Mouse (Mus musculus) limb, embryonic 15.5 days (tissue): ENCODE data around the gene Ranbp2. TPM values are rescaled to one million over a fixed set of nuclear protein-coding genes. Genes with fewer than 3 reads are reported as not detected.

Experiments used
- ATAC-seq: fragments of 200-750 bp; cut with Nextera tagmentation; 2 replicates; pipeline ENCODE4 v1.8.0; 2017; ENCODE audit warnings: low read depth, moderate TSS enrichment; ENCODE audit not compliant: insufficient number of reproducible peaks, low FRiP score, low TSS enrichment
- H3K27ac ChIP-seq: fragments of 300-500 bp; sonication (generic); 2 replicates; pipeline ENCODE4 v1.5.1; 2015; ENCODE audit warnings: moderate library complexity, mild to moderate bottlenecking, inconsistent platforms
- H3K27me3 ChIP-seq: fragments of 300-500 bp; sonication (generic); 2 replicates; pipeline ENCODE4 v1.6.1; 2015; ENCODE audit warnings: inconsistent platforms
- H3K36me3 ChIP-seq: fragments of 300-500 bp; sonication (generic); 2 replicates; pipeline ENCODE4 v1.6.1; 2015; ENCODE audit warnings: inconsistent platforms
- H3K4me1 ChIP-seq: fragments of 300-500 bp; sonication (generic); 2 replicates; pipeline ENCODE4 v1.6.1; 2015; ENCODE audit warnings: inconsistent platforms
- H3K4me2 ChIP-seq: fragments of 300-500 bp; sonication (generic); 2 replicates; pipeline ENCODE4 v1.6.1; 2015; ENCODE audit warnings: mild to moderate bottlenecking, inconsistent platforms
- H3K4me3 ChIP-seq: fragments of 300-500 bp; sonication (generic); 2 replicates; pipeline ENCODE4 v1.5.1; 2015; ENCODE audit warnings: mild to moderate bottlenecking, inconsistent platforms
- H3K9ac ChIP-seq: fragments of 300-500 bp; sonication (generic); 2 replicates; pipeline ENCODE4 v1.6.1; 2015; ENCODE audit warnings: inconsistent platforms
- H3K9me3 ChIP-seq: fragments of 300-500 bp; sonication (generic); 2 replicates; pipeline ENCODE4 v1.6.1; 2016; ENCODE audit warnings: inconsistent platforms
- WGBS: fragments of 180-500 bp; shearing (Covaris S2); methylation state at CpG from one replicate; pipeline ENCODE4 v1.1.7; 2015; 5-methylcytosine and 5-hydroxymethylcytosine counted together
- polyA plus RNA-seq: library from polyadenylated mRNA; unstranded; fragments of >200 nt; fragmentation: Nextera tagmentation; extraction: Ambion mirVana; gene quantifications from 2 replicates; pipeline ENCODE4 v1.2.1, GENCODE M21; 2015

The Ranbp2 gene
- polyA plus RNA-seq, 1 experiment from 2014 or later: 22.5 TPM

- no peak for ATAC-seq
- H3K4me2 ChIP-seq: peak overlapping the region; percentile 43
- no peaks in the 10 kb centered on the region for H3K9me3 ChIP-seq
- H3K4me3 ChIP-seq: peak overlapping the region; percentile 96
- peaks cover 2% of the 10 kb centered on the region; the same call in 1 of the 2 replicates for H3K36me3 ChIP-seq
- peak overlapping the region; percentile 98 for H3K27ac ChIP-seq
- peak overlapping the region; percentile 97 for H3K9ac ChIP-seq
- H3K27me3 ChIP-seq: no peaks in the 10 kb centered on the region
- WGBS: 0% methylated on average over 32 of the region's 32 CpGs
- peaks cover 7% of the 10 kb centered on the region; the same call in 1 of the 2 replicates for H3K4me1 ChIP-seq
Observed at GRCm38 (mm10) chr10:58447280-58447781, 611 bp downstream of the Ranbp2 start.

- Histone ChIP-seq H3K9me3 (no peaks in the 10 kb centered on the region), H3K4me1 (0 out of 2 replicates have a peak, but pooled peaks cover 2% of the 10 kb centered on the region), H3K36me3 (peaks cover 26% of the 10 kb centered on the region), H3K4me2 (no peak overlapping the region), H3K4me3 (no peak overlapping the region), H3K27me3 (no peaks in the 10 kb centered on the region), H3K27ac (no peak overlapping the region), H3K9ac (no peak overlapping the region)
- no peak for ATAC-seq
Observed at GRCm38 (mm10) chr10:58451575-58451974, 4.9 kb downstream of the Ranbp2 start.

- Histone ChIP-seq H3K27me3 (no peaks in the 10 kb centered on the region), H3K4me1 (0 out of 2 replicates have a peak, but pooled peaks cover 2% of the 10 kb centered on the region)
- WGBS: 93% methylated on average over 1 of the region's 1 CpGs
Observed at GRCm38 (mm10) chr10:58452185-58452584, 5.5 kb downstream of the Ranbp2 start.

GRCm38 (mm10) chr10:58459896-58460295, 13.2 kb downstream of the Ranbp2 start:
- Histone ChIP-seq H3K4me1 (no peaks in the 10 kb centered on the region), H3K9me3 (no peaks in the 10 kb centered on the region), H3K27me3 (no peaks in the 10 kb centered on the region), H3K36me3 (peaks cover 45% of the 10 kb centered on the region), H3K4me3 (no peak overlapping the region), H3K9ac (no peak overlapping the region), H3K27ac (no peak overlapping the region), H3K4me2 (no peak overlapping the region)
- no peak for ATAC-seq
- WGBS: 96% methylated on average over 1 of the region's 1 CpGs

More at GRCm38 (mm10) chr10:58452185-58452584, 5.5 kb downstream of the Ranbp2 start:
- no peaks in the 10 kb centered on the region for H3K9me3 ChIP-seq
- ATAC-seq: no peak
- H3K9ac ChIP-seq: no peak overlapping the region
- peaks cover 27% of the 10 kb centered on the region for H3K36me3 ChIP-seq
- H3K27ac ChIP-seq: no peak overlapping the region
- no peak overlapping the region for H3K4me3 ChIP-seq
- H3K4me2 ChIP-seq: no peak overlapping the region

- Histone ChIP-seq H3K27ac (no peak overlapping the region), H3K36me3 (peaks cover 56% of the 10 kb centered on the region), H3K4me1 (no peaks in the 10 kb centered on the region), H3K27me3 (no peaks in the 10 kb centered on the region), H3K9me3 (no peaks in the 10 kb centered on the region), H3K9ac (no peak overlapping the region), H3K4me3 (no peak overlapping the region), H3K4me2 (no peak overlapping the region)
- WGBS: 87% methylated on average over 5 of the region's 5 CpGs
- ATAC-seq: no peak
Observed at GRCm38 (mm10) chr10:58477086-58477755, 30.5 kb downstream of the Ranbp2 start.

- H3K9me3 ChIP-seq: no peaks in the 10 kb centered on the region
- no peak overlapping the region for H3K4me3 ChIP-seq
- ATAC-seq: no peak
- WGBS: 96% methylated on average over 2 of the region's 2 CpGs
- H3K9ac ChIP-seq: no peak overlapping the region
- no peaks in the 10 kb centered on the region for H3K4me1 ChIP-seq
- no peaks in the 10 kb centered on the region for H3K27me3 ChIP-seq
- no peak overlapping the region for H3K4me2 ChIP-seq
- no peak overlapping the region for H3K27ac ChIP-seq
- H3K36me3 ChIP-seq: peaks cover 57% of the 10 kb centered on the region
Observed at GRCm38 (mm10) chr10:58478071-58478578, 31.4 kb downstream of the Ranbp2 start.

- Histone ChIP-seq H3K27me3 (no peaks in the 10 kb centered on the region), H3K4me3 (no peak overlapping the region), H3K9me3 (no peaks in the 10 kb centered on the region), H3K4me2 (no peak overlapping the region), H3K9ac (no peak overlapping the region), H3K4me1 (no peaks in the 10 kb centered on the region), H3K36me3 (peaks cover 70% of the 10 kb centered on the region), H3K27ac (no peak overlapping the region)
- 95% methylated on average over 4 of the region's 4 CpGs for WGBS
- no peak for ATAC-seq
Observed at GRCm38 (mm10) chr10:58479954-58480490, 33.3 kb downstream of the Ranbp2 start.

- H3K36me3 ChIP-seq: peaks cover 53% of the 10 kb centered on the region
- no peaks in the 10 kb centered on the region for H3K9me3 ChIP-seq
- no peak for ATAC-seq
- H3K9ac ChIP-seq: no peak overlapping the region
- WGBS: 95% methylated on average over 5 of the region's 5 CpGs
- H3K4me2 ChIP-seq: no peak overlapping the region
- no peaks in the 10 kb centered on the region for H3K27me3 ChIP-seq
- H3K27ac ChIP-seq: no peak overlapping the region
- no peak overlapping the region for H3K4me3 ChIP-seq
- no peaks in the 10 kb centered on the region for H3K4me1 ChIP-seq
Observed at GRCm38 (mm10) chr10:58491031-58491430, 44.3 kb downstream of the Ranbp2 start.

GRCm38 (mm10) chr10:58495637-58496036, 48.9 kb downstream of the Ranbp2 start:
- Histone ChIP-seq H3K27ac (no peak overlapping the region), H3K36me3 (peaks cover 37% of the 10 kb centered on the region), H3K27me3 (no peaks in the 10 kb centered on the region), H3K4me3 (no peak overlapping the region), H3K4me2 (no peak overlapping the region), H3K9me3 (no peaks in the 10 kb centered on the region), H3K9ac (no peak overlapping the region), H3K4me1 (peaks cover 7% of the 10 kb centered on the region; the same call in 1 of the 2 replicates)
- no peak for ATAC-seq
- 89% methylated on average over 2 of the region's 2 CpGs for WGBS

- H3K36me3 ChIP-seq: peaks cover 26% of the 10 kb centered on the region
- peak overlapping the region; percentile 95; the same call in 1 of the 2 replicates for H3K27ac ChIP-seq
- no peak overlapping the region for H3K4me3 ChIP-seq
- no peak overlapping the region; the same call in 1 of the 2 replicates for H3K4me2 ChIP-seq
- no peaks in the 10 kb centered on the region for H3K27me3 ChIP-seq
- H3K9me3 ChIP-seq: no peaks in the 10 kb centered on the region
- ATAC-seq: no peak
- H3K9ac ChIP-seq: no peak overlapping the region
- H3K4me1 ChIP-seq: peaks cover 7% of the 10 kb centered on the region; the same call in 1 of the 2 replicates
Observed at GRCm38 (mm10) chr10:58496732-58497131, 50.0 kb downstream of the Ranbp2 start.

GRCm38 (mm10) chr10:58497320-58498284, 50.9 kb downstream of the Ranbp2 start, which contains the start of gene Ccdc138:
TSS of gene Ccdc138 (plus strand) at chr10:58497948.
- H3K4me2 ChIP-seq: peak within 1 kb of the TSS; percentile 50
- peak within 1 kb of the TSS; percentile 83 for H3K4me3 ChIP-seq
- peak within 1 kb of the TSS; percentile 61 for H3K9ac ChIP-seq
- no peaks in the 10 kb centered on the region for H3K27me3 ChIP-seq
- H3K9me3 ChIP-seq: no peaks in the 10 kb centered on the region
- H3K36me3 ChIP-seq: peaks cover 19% of the 10 kb centered on the region
- peak within 1 kb of the TSS; percentile 95 for H3K27ac ChIP-seq
- whole genome bisulfite sequencing: 1% methylated on average over 50 of the region's 50 CpGs
- peaks cover 7% of the 10 kb centered on the region; the same call in 1 of the 2 replicates for H3K4me1 ChIP-seq
- ATAC-seq: peak; percentile 98
